Mouse (Mus musculus): ENCODE data around the gene Loxl1. TPM values are rescaled to one million over a fixed set of nuclear protein-coding genes. Genes with fewer than 3 reads are reported as not detected.
"Not testable (repeated sequence)": the region's sequence is repeated elsewhere in the genome, so short reads cannot be mapped to it uniquely, and the experiment has no call there.

Loxl1 gene
- polyA plus RNA-seq, 1 experiment from 2014 or later = 37.1 TPM

GRCm38 (mm10) chr9:58265368-58265767, 47.6 kb downstream of the Loxl1 start:
- Histone ChIP-seq H3K9me3 (ENCODE audit: low read depth, low read length) (no peaks in the 10 kb centered on the region), H3K27me3 (ENCODE audit: insufficient read depth, low read length) (no peaks in the 10 kb centered on the region), H3K36me3 (ENCODE audit: insufficient read depth) (peaks cover 15% of the 10 kb centered on the region), H3K4me1 (ENCODE audit: insufficient read depth) (no peaks in the 10 kb centered on the region), H3K9ac (no peak overlapping the region), H3K4me2 (no peak overlapping the region), H3K27ac (ENCODE audit: low read depth) (no peak overlapping the region), H3K4me3 (ENCODE audit: low read depth, low read length) (no peak overlapping the region)
- DNase-seq = no peak
- no peak for TF ChIP-seq CTCF (IDR thresholded peaks at IDR 0.05; ENCODE audit: low read depth)
- no peak for ATAC-seq (ENCODE audit: insufficient read depth)
- WGBS = 74% methylated on average over 3 of the region's 3 CpGs

DNA sequence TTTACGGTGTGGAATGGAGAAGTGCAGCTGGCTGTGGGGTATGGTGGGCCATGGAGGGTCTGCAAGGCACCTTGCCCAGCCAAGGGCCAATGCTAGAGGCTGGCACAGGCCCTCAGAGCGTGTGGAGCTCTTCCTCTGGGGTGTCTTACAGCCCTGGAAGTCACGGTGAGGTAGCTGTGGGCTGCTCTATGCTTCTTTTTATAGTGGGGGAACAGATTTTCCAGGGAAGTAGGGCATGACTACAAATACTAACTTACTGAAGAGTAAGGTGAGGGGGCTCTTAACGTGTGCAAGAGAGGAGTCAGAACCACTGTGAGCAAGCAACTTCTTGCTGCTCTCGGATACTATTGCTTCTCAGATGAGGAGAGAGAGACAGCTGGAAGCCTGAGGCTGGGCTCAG, 50.5 kb downstream of the Loxl1 start:
- Histone ChIP-seq H3K4me2 (no peak overlapping the region), H3K27ac (ENCODE audit: low read depth) (no peak overlapping the region), H3K27me3 (ENCODE audit: insufficient read depth, low read length) (no peaks in the 10 kb centered on the region), H3K9ac (no peak overlapping the region), H3K36me3 (ENCODE audit: insufficient read depth) (peaks cover 28% of the 10 kb centered on the region), H3K4me3 (ENCODE audit: low read depth, low read length) (no peak overlapping the region), H3K9me3 (ENCODE audit: low read depth, low read length) (no peaks in the 10 kb centered on the region), H3K4me1 (ENCODE audit: insufficient read depth) (no peaks in the 10 kb centered on the region)
- TF ChIP-seq CTCF (IDR thresholded peaks at IDR 0.05; ENCODE audit: low read depth) = no peak
- ATAC-seq (ENCODE audit: insufficient read depth) = no peak
- 89% methylated on average over 5 of the region's 5 CpGs for WGBS
- no peak for DNase-seq

- H3K9ac ChIP-seq = no peak overlapping the region
- H3K4me1 ChIP-seq (ENCODE audit: insufficient read depth) = no peaks in the 10 kb centered on the region
- ATAC-seq (ENCODE audit: insufficient read depth) (no peak), DNase-seq (no peak)
- no peak overlapping the region for H3K27ac ChIP-seq (ENCODE audit: low read depth)
- no peak overlapping the region for H3K4me3 ChIP-seq (ENCODE audit: low read depth, low read length)
- WGBS = 87% methylated on average over 10 of the region's 10 CpGs
- peaks cover 29% of the 10 kb centered on the region; the same call in 1 of the 2 replicates for H3K36me3 ChIP-seq (ENCODE audit: insufficient read depth)
- TF ChIP-seq CTCF (IDR thresholded peaks at IDR 0.05; ENCODE audit: low read depth) = no peak
- no peaks in the 10 kb centered on the region for H3K9me3 ChIP-seq (ENCODE audit: low read depth, low read length)
- no peak overlapping the region for H3K4me2 ChIP-seq
- no peaks in the 10 kb centered on the region for H3K27me3 ChIP-seq (ENCODE audit: insufficient read depth, low read length)
These were observed 57.0 kb downstream of the Loxl1 start for GRCm38 (mm10) chr9:58255704-58256685.

- no peaks in the 10 kb centered on the region for H3K27me3 ChIP-seq (ENCODE audit: insufficient read depth, low read length)
- no peaks in the 10 kb centered on the region for H3K9me3 ChIP-seq (ENCODE audit: low read depth, low read length)
- 62% methylated on average over 2 of the region's 2 CpGs for WGBS
- no peak overlapping the region for H3K27ac ChIP-seq (ENCODE audit: low read depth)
- no peak overlapping the region for H3K4me3 ChIP-seq (ENCODE audit: low read depth, low read length)
- no peak for ATAC-seq (ENCODE audit: insufficient read depth)
- no peak for TF ChIP-seq CTCF (IDR thresholded peaks at IDR 0.05; ENCODE audit: low read depth)
- no peak for DNase-seq
- H3K4me1 ChIP-seq (ENCODE audit: insufficient read depth) = no peaks in the 10 kb centered on the region
- H3K4me2 ChIP-seq = no peak overlapping the region
- H3K36me3 ChIP-seq (ENCODE audit: insufficient read depth) = peaks cover 24% of the 10 kb centered on the region; the same call in 1 of the 2 replicates
- no peak overlapping the region for H3K9ac ChIP-seq
These were observed 57.9 kb downstream of the Loxl1 start for GRCm38 (mm10) chr9:58255105-58255504.

DNA sequence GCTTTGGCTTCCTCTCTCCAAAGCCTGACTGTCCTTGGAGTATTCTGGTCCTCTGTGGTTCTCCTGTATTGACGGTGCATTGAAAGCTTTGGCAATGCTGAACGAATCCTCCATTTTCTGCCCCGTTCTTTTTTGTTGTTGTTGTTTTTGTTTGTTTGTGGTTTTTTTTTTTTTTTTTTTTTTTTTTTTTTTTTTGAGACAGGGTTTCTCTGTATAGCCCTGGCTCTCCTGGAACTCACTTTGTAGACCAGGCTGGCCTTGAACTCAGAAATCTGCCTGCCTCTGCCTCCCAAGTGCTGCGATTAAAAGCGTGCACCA, 59.2 kb downstream of the Loxl1 start:
- WGBS = 64% methylated on average over 5 of the region's 5 CpGs
- Histone ChIP-seq H3K9ac (peak overlapping the region; percentile 73), H3K4me2 (peak overlapping the region; percentile 73), H3K27ac (ENCODE audit: low read depth) (peak overlapping the region; percentile 61; the same call in 1 of the 2 replicates), H3K4me3 (ENCODE audit: low read depth, low read length) (peak overlapping the region; percentile 67), H3K36me3 (ENCODE audit: insufficient read depth) (peaks cover 20% of the 10 kb centered on the region; the same call in 1 of the 2 replicates)
- not testable (repeated sequence) for H3K27me3 ChIP-seq (ENCODE audit: insufficient read depth, low read length); DNase-seq; H3K9me3 ChIP-seq (ENCODE audit: low read depth, low read length); ATAC-seq (ENCODE audit: insufficient read depth); H3K4me1 ChIP-seq (ENCODE audit: insufficient read depth)

GRCm38 (mm10) chr9:58253033-58253804, 59.8 kb downstream of the Loxl1 start, which contains the start of gene Stoml1:
TSS of gene Stoml1 (plus strand) at chr9:58253164.
- Histone ChIP-seq H3K27me3 (ENCODE audit: insufficient read depth, low read length) (no peaks in the 10 kb centered on the region), H3K4me1 (ENCODE audit: insufficient read depth) (no peaks in the 10 kb centered on the region), H3K4me3 (ENCODE audit: low read depth, low read length) (peak within 1 kb of the TSS; percentile 67), H3K36me3 (ENCODE audit: insufficient read depth) (peaks cover 16% of the 10 kb centered on the region; the same call in 1 of the 2 replicates), H3K4me2 (peak within 1 kb of the TSS; percentile 73), H3K27ac (ENCODE audit: low read depth) (peak within 1 kb of the TSS; percentile 61; the same call in 1 of the 2 replicates), H3K9ac (peak within 1 kb of the TSS; percentile 73), H3K9me3 (ENCODE audit: low read depth, low read length) (no peaks in the 10 kb centered on the region)
- ATAC-seq (ENCODE audit: insufficient read depth) (peak; percentile 98), DNase-seq (peak; percentile 97)
- under 1% methylated on average over 31 of the region's 31 CpGs for WGBS
- TF ChIP-seq CTCF (IDR thresholded peaks at IDR 0.05; ENCODE audit: low read depth) = peak; percentile 95

- not testable (repeated sequence) for H3K9me3 ChIP-seq (ENCODE audit: low read depth, low read length); H3K9ac ChIP-seq; H3K36me3 ChIP-seq (ENCODE audit: insufficient read depth); ATAC-seq (ENCODE audit: insufficient read depth); H3K27me3 ChIP-seq (ENCODE audit: insufficient read depth, low read length); DNase-seq; H3K4me3 ChIP-seq (ENCODE audit: low read depth, low read length); H3K4me2 ChIP-seq
- H3K27ac ChIP-seq (ENCODE audit: low read depth) = peak overlapping the region; percentile 87; the same call in 1 of the 2 replicates
- peaks cover 12% of the 10 kb centered on the region for H3K4me1 ChIP-seq (ENCODE audit: insufficient read depth)
- WGBS = 79% methylated on average over 1 of the region's 1 CpGs
These were observed 62.3 kb downstream of the Loxl1 start for GRCm38 (mm10) chr9:58250730-58251129.

Measured in lung, embryonic 14.5 days (tissue).